Mouse (Mus musculus): ENCODE data around the gene Col7a1.
A peak's percentile ranks its signal among the peaks of the same experiment; 100 is the strongest.

Col7a1 gene

GRCm38 (mm10) chr9:109016973-109017604 is 63.7 kb downstream of the Col7a1 start:
- DNase-seq (ENCODE audit: low read depth, low spot score), result no peak

GRCm38 (mm10) chr9:109021428-109021827 is 68.0 kb downstream of the Col7a1 start:
- DNase-seq (ENCODE audit: low read depth, low spot score), result no peak

DNA sequence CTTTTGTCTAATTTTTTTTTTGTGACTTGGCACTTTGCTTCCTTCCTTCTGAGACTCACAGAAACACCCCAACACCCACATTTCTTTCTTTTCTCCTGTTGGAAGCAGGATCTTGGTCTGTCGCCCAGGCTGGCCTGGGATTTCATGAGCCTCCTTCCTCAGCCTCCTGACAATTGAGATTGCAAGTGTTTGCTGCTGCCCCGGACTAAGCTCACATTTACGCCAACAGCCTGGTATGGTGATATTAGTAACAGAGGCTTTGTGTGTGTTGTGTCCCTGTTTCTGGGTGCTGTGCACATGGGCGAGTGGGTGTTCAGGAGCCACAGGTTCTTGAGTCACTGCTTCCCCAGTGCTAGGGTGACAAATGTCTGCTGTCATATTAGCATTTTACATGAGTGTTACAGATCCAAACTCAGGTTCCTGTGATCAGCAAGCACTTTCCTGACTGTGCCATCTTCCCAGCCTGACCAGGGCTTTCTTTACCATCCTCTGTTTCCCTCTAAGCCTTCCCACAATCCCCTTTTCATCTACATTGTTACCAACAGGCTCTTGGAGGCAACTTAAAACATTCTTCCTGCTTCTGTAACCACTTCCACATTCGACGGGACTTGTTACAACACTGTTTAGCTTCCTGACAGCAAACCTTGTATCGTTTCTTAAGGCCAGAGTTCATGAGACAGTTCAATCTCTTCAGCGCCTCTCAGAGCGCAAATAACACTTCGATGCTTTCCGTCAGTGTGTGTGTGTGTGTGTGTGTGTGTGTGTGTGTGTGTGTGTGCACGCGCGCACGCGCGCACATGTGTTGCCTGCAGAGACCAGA is 69.7 kb downstream of the Col7a1 start:
- peak; percentile 55 for DNase-seq (ENCODE audit: low read depth, low spot score)

- DNase-seq (ENCODE audit: low read depth, low spot score), result no peak
Observed at GRCm38 (mm10) chr9:109027521-109027920, 74.1 kb downstream of the Col7a1 start.

GRCm38 (mm10) chr9:109028421-109028820 is 75.0 kb downstream of the Col7a1 start:
- DNase-seq (ENCODE audit: low read depth, low spot score), result no peak

- no peak for DNase-seq (ENCODE audit: low read depth, low spot score)
Observed at GRCm38 (mm10) chr9:109028919-109029318, 75.5 kb downstream of the Col7a1 start.

GRCm38 (mm10) chr9:109030312-109030711 is 76.9 kb downstream of the Col7a1 start:
- no peak for DNase-seq (ENCODE audit: low read depth, low spot score)

DNA sequence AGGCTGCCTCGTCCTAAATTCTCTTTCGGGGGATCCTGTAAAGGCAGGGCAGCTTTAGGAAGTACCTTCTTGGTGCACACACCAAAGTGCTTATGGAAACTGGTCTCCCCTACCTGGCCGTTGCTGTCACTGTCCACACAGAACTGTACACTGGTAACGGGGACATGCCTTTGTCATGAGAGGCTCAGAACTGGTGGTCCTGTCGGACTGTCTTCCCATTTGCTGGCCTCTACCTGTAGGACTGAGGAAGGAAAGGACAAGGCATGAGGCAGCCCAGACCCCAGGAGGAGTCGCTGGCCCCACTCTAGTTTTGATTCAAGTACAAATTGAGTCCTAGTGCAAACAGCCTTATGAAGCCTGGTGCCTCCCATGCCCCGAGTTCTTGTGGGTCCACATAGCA is 77.6 kb downstream of the Col7a1 start:
- DNase-seq (ENCODE audit: low read depth, low spot score), result no peak

DNA sequence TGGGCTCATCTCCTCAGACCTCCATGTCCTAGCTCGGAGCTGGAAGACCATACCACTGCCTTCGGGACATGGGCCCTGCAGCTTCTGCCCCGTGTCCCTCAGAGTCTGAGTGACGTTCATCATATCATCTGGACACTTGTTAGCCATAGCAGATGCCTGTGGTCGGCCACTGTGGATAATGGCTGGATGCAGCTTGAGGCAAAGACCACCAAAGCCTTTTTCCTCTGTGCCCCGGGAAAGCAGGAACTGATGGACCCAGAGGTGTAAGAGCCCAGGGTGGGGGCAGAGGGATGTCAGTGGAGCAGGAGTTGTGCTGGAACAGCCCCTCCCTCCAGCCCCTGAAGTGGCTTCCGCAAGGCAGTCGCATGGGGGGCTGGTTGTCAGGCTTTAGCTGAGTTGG is 78.3 kb downstream of the Col7a1 start:
- DNase-seq (ENCODE audit: low read depth, low spot score), result no peak

DNA sequence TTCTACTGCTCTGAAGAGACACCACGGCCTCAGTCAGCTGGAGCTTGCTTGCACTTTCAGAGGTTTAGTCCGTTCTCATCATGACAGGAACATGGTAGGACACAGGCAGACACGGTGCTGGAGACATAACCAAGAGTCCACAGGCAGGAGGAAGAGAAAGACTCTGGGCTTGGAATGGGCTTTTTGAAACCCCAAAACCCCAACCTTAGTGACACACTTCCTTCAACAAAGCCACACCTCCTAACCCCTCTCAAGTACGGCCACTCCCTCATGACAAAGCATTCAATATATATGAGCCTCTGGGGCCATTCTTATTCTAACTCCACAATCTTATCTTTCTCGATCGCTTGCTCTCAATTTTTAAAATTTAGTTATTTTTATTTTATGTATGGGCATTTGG is 79.0 kb downstream of the Col7a1 start:
- DNase-seq (ENCODE audit: low read depth, low spot score), result no peak
